Mouse (Mus musculus): ENCODE results near the gene Rap1gap2. TPM values are rescaled to one million over a fixed set of nuclear protein-coding genes. Genes with fewer than 3 reads are reported as not detected.

Rap1gap2 gene
- polyA plus RNA-seq, 1 experiment from 2014 or later = 4.3 TPM

GRCm38 (mm10) chr11:74532401-74532800, 78.3 kb downstream of the Rap1gap2 start:
- 45% methylated on average over 4 of the region's 4 CpGs for WGBS
- Histone ChIP-seq H3K4me1 (ENCODE audit: control insufficient read depth in 2 of 2, insufficient read depth in 2 of 2, low read length in 2 of 2) (peaks cover 7 to 8% of the 10 kb centered on the region in 2 experiments), H3K4me2 (ENCODE audit: low read length) (no peak overlapping the region), H3K9me3 (ENCODE audit: control insufficient read depth, low read length) (no peaks in the 10 kb centered on the region), H3K27me3 (ENCODE audit: control insufficient read depth, insufficient read depth, low read length) (no peaks in the 10 kb centered on the region), H3K9ac (ENCODE audit: low read length) (no peak overlapping the region), H3K27ac (replicated peaks in 1 of 2; ENCODE audit: control insufficient read depth in 1 of 2, insufficient read depth in 1 of 2, low read depth in 2 of 2, low read length in 2 of 2) (no peak overlapping the region), H3K36me3 (ENCODE audit: control insufficient read depth, insufficient read depth, low read length) (no peaks in the 10 kb centered on the region), H3K4me3 (ENCODE audit: control insufficient read depth in 1 of 2, insufficient read depth in 1 of 2, low read depth in 1 of 2, low read length in 2 of 2) (no peak overlapping the region)
- ATAC-seq (ENCODE audit: insufficient number of reproducible peaks, insufficient read depth, low FRiP score, low read depth) = no peak

- H3K9me3 ChIP-seq (ENCODE audit: control insufficient read depth, low read length) = no peaks in the 10 kb centered on the region
- peaks cover 10 to 12% of the 10 kb centered on the region in 2 experiments for H3K4me1 ChIP-seq (ENCODE audit: control insufficient read depth in 2 of 2, insufficient read depth in 2 of 2, low read length in 2 of 2)
- no peak overlapping the region for H3K27ac ChIP-seq (replicated peaks in 1 of 2; ENCODE audit: control insufficient read depth in 1 of 2, insufficient read depth in 1 of 2, low read depth in 2 of 2, low read length in 2 of 2)
- WGBS = 25% methylated on average over 3 of the region's 3 CpGs
- no peak overlapping the region for H3K4me3 ChIP-seq (ENCODE audit: control insufficient read depth in 1 of 2, insufficient read depth in 1 of 2, low read depth in 1 of 2, low read length in 2 of 2)
- no peak overlapping the region for H3K9ac ChIP-seq (ENCODE audit: low read length)
- H3K27me3 ChIP-seq (ENCODE audit: control insufficient read depth, insufficient read depth, low read length) = no peaks in the 10 kb centered on the region
- ATAC-seq (ENCODE audit: insufficient number of reproducible peaks, insufficient read depth, low FRiP score, low read depth) = no peak
- H3K4me2 ChIP-seq (ENCODE audit: low read length) = no peak overlapping the region
- no peaks in the 10 kb centered on the region for H3K36me3 ChIP-seq (ENCODE audit: control insufficient read depth, insufficient read depth, low read length)
These were observed 79.0 kb downstream of the Rap1gap2 start for GRCm38 (mm10) chr11:74531725-74532124.

- Histone ChIP-seq H3K9ac (ENCODE audit: low read length) (no peak overlapping the region), H3K36me3 (ENCODE audit: control insufficient read depth, insufficient read depth, low read length) (no peaks in the 10 kb centered on the region), H3K9me3 (ENCODE audit: control insufficient read depth, low read length) (no peaks in the 10 kb centered on the region), H3K4me2 (ENCODE audit: low read length) (no peak overlapping the region), H3K4me3 (ENCODE audit: control insufficient read depth in 1 of 2, insufficient read depth in 1 of 2, low read depth in 1 of 2, low read length in 2 of 2) (no peak overlapping the region), H3K4me1 (ENCODE audit: control insufficient read depth in 2 of 2, insufficient read depth in 2 of 2, low read length in 2 of 2) (peaks cover 6 to 10% of the 10 kb centered on the region in 2 experiments), H3K27ac (replicated peaks in 1 of 2; ENCODE audit: control insufficient read depth in 1 of 2, insufficient read depth in 1 of 2, low read depth in 2 of 2, low read length in 2 of 2) (no peak overlapping the region), H3K27me3 (ENCODE audit: control insufficient read depth, insufficient read depth, low read length) (no peaks in the 10 kb centered on the region)
- ATAC-seq (ENCODE audit: insufficient number of reproducible peaks, insufficient read depth, low FRiP score, low read depth) = no peak
- WGBS = 64% methylated on average over 4 of the region's 4 CpGs
These were observed 80.9 kb downstream of the Rap1gap2 start for GRCm38 (mm10) chr11:74529803-74530202.

- Histone ChIP-seq H3K27ac (replicated peaks in 1 of 2; ENCODE audit: control insufficient read depth in 1 of 2, insufficient read depth in 1 of 2, low read depth in 2 of 2, low read length in 2 of 2) (no peak overlapping the region), H3K9ac (ENCODE audit: low read length) (no peak overlapping the region), H3K36me3 (ENCODE audit: control insufficient read depth, insufficient read depth, low read length) (no peaks in the 10 kb centered on the region), H3K27me3 (ENCODE audit: control insufficient read depth, insufficient read depth, low read length) (no peaks in the 10 kb centered on the region), H3K9me3 (ENCODE audit: control insufficient read depth, low read length) (no peaks in the 10 kb centered on the region), H3K4me3 (ENCODE audit: control insufficient read depth in 1 of 2, insufficient read depth in 1 of 2, low read depth in 1 of 2, low read length in 2 of 2) (no peak overlapping the region), H3K4me2 (ENCODE audit: low read length) (no peak overlapping the region), H3K4me1 (ENCODE audit: control insufficient read depth in 2 of 2, insufficient read depth in 2 of 2, low read length in 2 of 2) (peaks cover 19 to 23% of the 10 kb centered on the region in 2 experiments)
- no peak for ATAC-seq (ENCODE audit: insufficient number of reproducible peaks, insufficient read depth, low FRiP score, low read depth)
- 52% methylated on average over 7 of the region's 7 CpGs for WGBS
These were observed 83.2 kb downstream of the Rap1gap2 start for GRCm38 (mm10) chr11:74527555-74527954.

GRCm38 (mm10) chr11:74526180-74527158, 84.2 kb downstream of the Rap1gap2 start:
- no peak for ATAC-seq (ENCODE audit: insufficient number of reproducible peaks, insufficient read depth, low FRiP score, low read depth)
- H3K27me3 ChIP-seq (ENCODE audit: control insufficient read depth, insufficient read depth, low read length) = no peaks in the 10 kb centered on the region
- no peak overlapping the region for H3K27ac ChIP-seq (replicated peaks in 1 of 2; ENCODE audit: control insufficient read depth in 1 of 2, insufficient read depth in 1 of 2, low read depth in 2 of 2, low read length in 2 of 2)
- peak overlapping the region; percentile 25 to 32 for H3K4me3 ChIP-seq (ENCODE audit: control insufficient read depth in 1 of 2, insufficient read depth in 1 of 2, low read depth in 1 of 2, low read length in 2 of 2)
- peaks cover 21 to 28% of the 10 kb centered on the region in 2 experiments for H3K4me1 ChIP-seq (ENCODE audit: control insufficient read depth in 2 of 2, insufficient read depth in 2 of 2, low read length in 2 of 2)
- H3K9me3 ChIP-seq (ENCODE audit: control insufficient read depth, low read length) = no peaks in the 10 kb centered on the region
- peak overlapping the region; percentile 46 for H3K9ac ChIP-seq (ENCODE audit: low read length)
- no peaks in the 10 kb centered on the region for H3K36me3 ChIP-seq (ENCODE audit: control insufficient read depth, insufficient read depth, low read length)
- peak overlapping the region; percentile 61 for H3K4me2 ChIP-seq (ENCODE audit: low read length)
- 17% methylated on average over 18 of the region's 18 CpGs for WGBS

- WGBS = 73% methylated on average over 9 of the region's 9 CpGs
- Histone ChIP-seq H3K9ac (ENCODE audit: low read length) (no peak overlapping the region), H3K27me3 (ENCODE audit: control insufficient read depth, insufficient read depth, low read length) (peaks cover 4% of the 10 kb centered on the region; the same call in 1 of the 2 replicates), H3K4me3 (ENCODE audit: control insufficient read depth in 1 of 2, insufficient read depth in 1 of 2, low read depth in 1 of 2, low read length in 2 of 2) (no peak overlapping the region), H3K27ac (replicated peaks in 1 of 2; ENCODE audit: control insufficient read depth in 1 of 2, insufficient read depth in 1 of 2, low read depth in 2 of 2, low read length in 2 of 2) (no peak overlapping the region), H3K4me1 (ENCODE audit: control insufficient read depth in 2 of 2, insufficient read depth in 2 of 2, low read length in 2 of 2) (peaks cover 24 to 30% of the 10 kb centered on the region in 2 experiments), H3K4me2 (ENCODE audit: low read length) (no peak overlapping the region), H3K36me3 (ENCODE audit: control insufficient read depth, insufficient read depth, low read length) (no peaks in the 10 kb centered on the region), H3K9me3 (ENCODE audit: control insufficient read depth, low read length) (no peaks in the 10 kb centered on the region)
- no peak for ATAC-seq (ENCODE audit: insufficient number of reproducible peaks, insufficient read depth, low FRiP score, low read depth)
These were observed 85.1 kb downstream of the Rap1gap2 start for GRCm38 (mm10) chr11:74525605-74526004.

GRCm38 (mm10) chr11:74525205-74525604, 85.5 kb downstream of the Rap1gap2 start:
- Histone ChIP-seq H3K4me3 (ENCODE audit: control insufficient read depth in 1 of 2, insufficient read depth in 1 of 2, low read depth in 1 of 2, low read length in 2 of 2) (no peak overlapping the region), H3K27ac (replicated peaks in 1 of 2; ENCODE audit: control insufficient read depth in 1 of 2, insufficient read depth in 1 of 2, low read depth in 2 of 2, low read length in 2 of 2) (no peak overlapping the region), H3K9me3 (ENCODE audit: control insufficient read depth, low read length) (no peaks in the 10 kb centered on the region), H3K4me1 (ENCODE audit: control insufficient read depth in 2 of 2, insufficient read depth in 2 of 2, low read length in 2 of 2) (peaks cover 24 to 30% of the 10 kb centered on the region in 2 experiments), H3K4me2 (ENCODE audit: low read length) (no peak overlapping the region), H3K36me3 (ENCODE audit: control insufficient read depth, insufficient read depth, low read length) (no peaks in the 10 kb centered on the region), H3K27me3 (ENCODE audit: control insufficient read depth, insufficient read depth, low read length) (peaks cover 4% of the 10 kb centered on the region; the same call in 1 of the 2 replicates), H3K9ac (ENCODE audit: low read length) (no peak overlapping the region)
- ATAC-seq (ENCODE audit: insufficient number of reproducible peaks, insufficient read depth, low FRiP score, low read depth) = no peak
- 91% methylated on average over 7 of the region's 7 CpGs for WGBS

Measured in heart, embryonic 14.5 days (tissue).